11 mouse cellular contexts compared by ENCODE assay signal in genomic region chr8:46480533-46480900, GRCm38 (mm10). TPM values are rescaled to one million over a fixed set of nuclear protein-coding genes. Genes with fewer than 3 reads are reported as not detected.
A peak's percentile ranks its signal among the peaks of the same experiment; 100 is the strongest.
DNase-seq lines count a peak whose midpoint lies in the region; ATAC-seq and TF ChIP-seq lines count a peak whose summit lies in the region.
"Had no signal": no experiment of that assay in that cellular context is flagged by ENCODE, and none has a peak within 500 bp of the region (broad histone marks: within the 10 kb centered on the region; RNA-seq: fewer than 3 reads in every experiment).

No protein-coding gene starts in this region.

- peak overlapping the region; percentile 28 for H3K4me2 ChIP-seq in heart, embryonic 13.5 days
- no peak overlapping the region for H3K4me2 ChIP-seq in neural tube, embryonic 14.5 days (ENCODE audit: low read depth, low read length)
- H3K4me2 ChIP-seq in liver, embryonic 12.5 days: no peak overlapping the region
- H3K4me2 ChIP-seq in stomach, postnatal 0 days (replicated peaks; ENCODE audit: low read depth): no peak overlapping the region

- peak overlapping the region; percentile 75 for H3K27ac ChIP-seq in heart, embryonic 13.5 days (replicated peaks)
- H3K27ac ChIP-seq in neural tube, embryonic 14.5 days (ENCODE audit: low read depth, low read length): no peak overlapping the region
- peak overlapping the region; percentile 49 for H3K27ac ChIP-seq in liver, embryonic 12.5 days
- 0 out of 2 replicates have a peak overlapping the region, but pooled peaks have one; percentile 30 for H3K27ac ChIP-seq in stomach, postnatal 0 days (replicated peaks)
- H3K27ac ChIP-seq in left cerebral cortex, adult 2 months: no peak overlapping the region
- H3K27ac ChIP-seq: hindbrain, embryonic 12.5 days had no signal

- peak overlapping the region; percentile 52 for H3K9ac ChIP-seq in heart, embryonic 13.5 days
- no peak overlapping the region for H3K9ac ChIP-seq in neural tube, embryonic 14.5 days (replicated peaks; ENCODE audit: low read depth, low read length)
- H3K9ac ChIP-seq in liver, embryonic 12.5 days: no peak overlapping the region
- H3K9ac ChIP-seq in stomach, postnatal 0 days (ENCODE audit: low read length): peak overlapping the region; percentile 35; the same call in 1 of the 2 replicates
- H3K9ac ChIP-seq: hindbrain, embryonic 12.5 days had no signal

- no peak for TF ChIP-seq EP300 in stomach, postnatal 0 days (optimal IDR thresholded peaks at IDR 0.05)

- H3K9me3 ChIP-seq in heart, embryonic 13.5 days: no peaks in the 10 kb centered on the region
- H3K9me3 ChIP-seq in neural tube, embryonic 14.5 days (ENCODE audit: control insufficient read depth, low read length): no peaks in the 10 kb centered on the region
- no peaks in the 10 kb centered on the region for H3K9me3 ChIP-seq in liver, embryonic 12.5 days (replicated peaks)
- no peaks in the 10 kb centered on the region for H3K9me3 ChIP-seq in stomach, postnatal 0 days (ENCODE audit: control insufficient read depth, low read length)
- H3K9me3 ChIP-seq: hindbrain, embryonic 12.5 days had no signal

- no peak for DNase-seq in heart, adult 11 months
- DNase-seq in neural tube, embryonic 10.5 days (ENCODE audit: extremely low spot score, low spot score): no peak
- no peak for DNase-seq in stomach, postnatal 0 days (ENCODE audit: low spot score)
- no peak for DNase-seq in cerebellum, postnatal 4 days (ENCODE audit: low spot score in 2 of 2)
- no peak for DNase-seq in left cerebral cortex, adult 2 months (ENCODE audit: extremely low spot score in 1 of 2, low spot score in 2 of 2)
- DNase-seq: lung, postnatal 36 days had no signal

- H3K4me3 ChIP-seq in heart, embryonic 13.5 days: no peak overlapping the region
- H3K4me3 ChIP-seq in neural tube, embryonic 14.5 days (ENCODE audit: low read depth, low read length): no peak overlapping the region
- no peak overlapping the region for H3K4me3 ChIP-seq in liver, embryonic 12.5 days
- no peak overlapping the region for H3K4me3 ChIP-seq in stomach, postnatal 0 days (ENCODE audit: low read depth, low read length)
- H3K4me3 ChIP-seq in left cerebral cortex, adult 2 months: no peak overlapping the region
- H3K4me3 ChIP-seq: hindbrain, embryonic 12.5 days had no signal

- H3K4me1 ChIP-seq in heart, embryonic 13.5 days: peaks cover 40% of the 10 kb centered on the region
- peaks cover 3% of the 10 kb centered on the region; the same call in 1 of the 2 replicates for H3K4me1 ChIP-seq in neural tube, embryonic 14.5 days (ENCODE audit: control insufficient read depth, insufficient read depth, low read length)
- peaks cover 75% of the 10 kb centered on the region for H3K4me1 ChIP-seq in liver, embryonic 12.5 days
- no peaks in the 10 kb centered on the region; the same call in 1 of the 2 replicates for H3K4me1 ChIP-seq in stomach, postnatal 0 days (replicated peaks; ENCODE audit: control insufficient read depth, insufficient read depth)

- intact Hi-C loops in left cerebral cortex, adult 2 months (cut with DNase I): no loop called here

- TF ChIP-seq CTCF in stomach, postnatal 0 days (IDR thresholded peaks at IDR 0.05; ENCODE audit: low read depth): no peak
- no peak for TF ChIP-seq CTCF in left cerebral cortex, adult 2 months (IDR thresholded peaks at IDR 0.05)

- no peak for ATAC-seq in heart, embryonic 13.5 days (ENCODE audit: extremely low read depth, insufficient number of reproducible peaks, low FRiP score, low TSS enrichment)
- 0 out of 2 replicates have a peak, but pooled peaks have one; percentile 4 for ATAC-seq in neural tube, embryonic 14.5 days (ENCODE audit: low read depth)
- ATAC-seq in liver, embryonic 12.5 days: no peak
- no peak for ATAC-seq in stomach, postnatal 0 days (ENCODE audit: low FRiP score, low TSS enrichment)
- ATAC-seq: CD4-positive, CD25-positive, alpha-beta regulatory T cell, adult 4 months had no signal

- WGBS in heart, embryonic 13.5 days: 54% methylated on average over 6 of the region's 6 CpGs
- 46% methylated on average over 6 of the region's 6 CpGs for WGBS in neural tube, embryonic 14.5 days
- WGBS in liver, embryonic 12.5 days (ENCODE audit: insufficient replicate concordance): 59% methylated on average over 6 of the region's 6 CpGs
- WGBS in stomach, postnatal 0 days: 22% methylated on average over 6 of the region's 6 CpGs

- H3K36me3 ChIP-seq in heart, embryonic 13.5 days: no peaks in the 10 kb centered on the region
- no peaks in the 10 kb centered on the region for H3K36me3 ChIP-seq in neural tube, embryonic 14.5 days (ENCODE audit: control insufficient read depth, insufficient read depth, low read length)
- H3K36me3 ChIP-seq in liver, embryonic 12.5 days: peaks cover 17% of the 10 kb centered on the region
- no peaks in the 10 kb centered on the region for H3K36me3 ChIP-seq in stomach, postnatal 0 days (ENCODE audit: control insufficient read depth, insufficient read depth, low read length)
- H3K36me3 ChIP-seq: hindbrain, embryonic 12.5 days had no signal

- H3K27me3 ChIP-seq in heart, embryonic 13.5 days (replicated peaks): no peaks in the 10 kb centered on the region
- H3K27me3 ChIP-seq in neural tube, embryonic 14.5 days (ENCODE audit: control insufficient read depth, insufficient read depth, low read length): no peaks in the 10 kb centered on the region
- no peaks in the 10 kb centered on the region for H3K27me3 ChIP-seq in liver, embryonic 12.5 days (replicated peaks)
- no peaks in the 10 kb centered on the region for H3K27me3 ChIP-seq in stomach, postnatal 0 days (ENCODE audit: control insufficient read depth, insufficient read depth, low read length)
- H3K27me3 ChIP-seq: hindbrain, embryonic 12.5 days had no signal

RNA-seq across cellular contexts. Expression of gene Acsl1, which starts 9.7 kb away (rescaled TPM):
- 21.0 and 21.4 TPM in 2 replicates for polyA plus RNA-seq in heart, embryonic 13.5 days (2015; fragmentation: Nextera tagmentation; extraction: Ambion mirVana)
- 19.9 and 21.8 TPM in 2 replicates for polyA plus RNA-seq in neural tube, embryonic 14.5 days (2014; fragmentation: Nextera tagmentation; extraction: Ambion mirVana)
- 42.5 and 44.1 TPM in 2 replicates for polyA plus RNA-seq in liver, embryonic 12.5 days (2016; fragmentation: Nextera tagmentation; extraction: Ambion mirVana)
- 47.4 and 47.5 TPM in 2 replicates for polyA plus RNA-seq in stomach, postnatal 0 days (2015; fragmentation: Nextera tagmentation; extraction: Ambion mirVana)
- total RNA-seq in left cerebral cortex, adult 2 months (2021): 10 to 100 TPM; 41.4 to 45.8 TPM

Comparison
In these comparisons a context has a peak if more than half of its experiments do, and no peak if none do; other contexts are left out.
1. H3K27ac ChIP-seq: peak in heart, embryonic 13.5 days (single experiment), liver, embryonic 12.5 days (single experiment) and stomach, postnatal 0 days (single experiment); none in neural tube, embryonic 14.5 days (single experiment) and left cerebral cortex, adult 2 months (single experiment).
2. H3K9ac ChIP-seq: peak in heart, embryonic 13.5 days (single experiment) and stomach, postnatal 0 days (single experiment); none in neural tube, embryonic 14.5 days (single experiment) and liver, embryonic 12.5 days (single experiment).